Mouse (Mus musculus) heart, embryonic 15.5 days (tissue): ENCODE data around the gene Prps1. TPM values are rescaled to one million over a fixed set of nuclear protein-coding genes. Genes with fewer than 3 reads are reported as not detected.
"Not testable (repeated sequence)": the region's sequence is repeated elsewhere in the genome, so short reads cannot be mapped to it uniquely, and the experiment has no call there.

ENCODE experiments used
- ATAC-seq: fragments of 200-750 bp; cut with Nextera tagmentation; replicated peaks from 2 replicates; pipeline ENCODE4 v1.8.0; 2017; ENCODE audit warnings: low read depth, moderate TSS enrichment; ENCODE audit not compliant: insufficient number of reproducible peaks, insufficient read depth, low FRiP score
- H3K27ac ChIP-seq: fragments of 300-500 bp; sonication (generic); 2 replicates; pipeline ENCODE4 v1.5.1; 2015; ENCODE audit warnings: mild to moderate bottlenecking, inconsistent platforms
- H3K27me3 ChIP-seq: fragments of 300-500 bp; sonication (generic); 2 replicates; pipeline ENCODE4 v1.6.1; 2015; ENCODE audit warnings: inconsistent platforms
- H3K36me3 ChIP-seq: fragments of 300-500 bp; sonication (generic); 2 replicates; pipeline ENCODE4 v1.6.1; 2015; ENCODE audit warnings: mild to moderate bottlenecking, inconsistent platforms
- H3K4me1 ChIP-seq: fragments of 300-500 bp; sonication (generic); replicated peaks from 2 replicates; pipeline ENCODE4 v1.6.1; 2015; ENCODE audit warnings: inconsistent platforms
- H3K4me2 ChIP-seq: fragments of 300-500 bp; sonication (generic); 2 replicates; pipeline ENCODE4 v1.6.1; 2015; ENCODE audit warnings: inconsistent platforms, mild to moderate bottlenecking, moderate library complexity
- H3K4me3 ChIP-seq: fragments of 300-500 bp; sonication (generic); 2 replicates; pipeline ENCODE4 v1.5.1; 2015; ENCODE audit warnings: mild to moderate bottlenecking, inconsistent platforms
- H3K9ac ChIP-seq: fragments of 300-500 bp; sonication (generic); 2 replicates; pipeline ENCODE4 v1.6.1; 2015; ENCODE audit warnings: mild to moderate bottlenecking, inconsistent platforms
- H3K9me3 ChIP-seq: fragments of 300-500 bp; sonication (generic); replicated peaks from 2 replicates; pipeline ENCODE4 v1.6.1; 2016; ENCODE audit warnings: inconsistent platforms
- WGBS: fragments of 180-500 bp; shearing (Covaris S2); methylation state at CpG from one replicate; pipeline ENCODE4 v1.1.7; 2015; ENCODE audit warnings: mixed read lengths; 5-methylcytosine and 5-hydroxymethylcytosine counted together
- polyA plus RNA-seq: library from polyadenylated mRNA; unstranded; fragments of >200 nt; fragmentation: Nextera tagmentation; extraction: Ambion mirVana; gene quantifications from 2 replicates; pipeline ENCODE4 v1.2.1, GENCODE M21; 2015

Gene Prps1
- polyA plus RNA-seq, 1 experiment from 2014 or later, result 44.7 TPM

DNA sequence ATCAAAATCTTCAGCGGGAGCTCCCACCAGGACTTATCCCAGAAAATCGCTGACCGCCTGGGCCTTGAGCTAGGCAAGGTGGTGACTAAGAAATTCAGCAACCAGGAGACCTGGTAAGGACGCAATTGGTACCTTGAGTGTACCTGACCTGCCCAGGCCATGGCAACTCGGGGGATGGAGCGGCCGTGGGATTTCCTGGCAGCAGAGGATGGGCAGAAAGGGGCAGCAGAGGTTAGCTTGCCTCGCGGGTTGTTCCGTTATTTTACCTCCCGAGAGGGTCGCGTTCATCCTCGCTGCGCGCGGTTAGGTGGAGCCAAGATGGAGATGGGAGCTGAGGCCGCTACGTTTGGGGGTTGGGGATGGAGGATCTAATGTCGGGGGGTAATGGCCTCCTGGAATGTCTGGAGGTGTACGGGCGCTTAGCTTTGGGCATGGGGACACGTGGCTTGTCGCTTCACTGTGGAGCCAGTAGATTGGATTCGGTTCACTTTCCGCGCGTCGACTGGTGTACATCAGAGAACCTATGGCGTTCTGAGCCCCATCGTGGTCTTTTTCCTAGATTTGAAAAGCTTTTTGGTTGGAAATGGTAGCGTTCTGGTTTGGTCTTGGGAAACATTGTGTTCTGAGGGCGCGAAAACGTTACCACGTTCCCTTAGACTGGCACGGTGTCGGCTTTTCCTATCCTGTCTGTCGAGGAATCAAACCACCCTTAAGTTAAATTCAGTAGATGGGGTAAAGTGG is 508 bp downstream of the Prps1 start:
- H3K36me3 ChIP-seq, result no peaks in the 10 kb centered on the region
- no peak overlapping the region for H3K27ac ChIP-seq
- no peaks in the 10 kb centered on the region for H3K27me3 ChIP-seq
- peak overlapping the region; percentile 66 for H3K4me3 ChIP-seq
- H3K4me1 ChIP-seq, result no peaks in the 10 kb centered on the region
- WGBS, result 13% methylated on average over 39 of the region's 39 CpGs
- peak overlapping the region; percentile 52 for H3K9ac ChIP-seq
- 0 out of 2 replicates have a peak, but pooled peaks have one; percentile 14 for ATAC-seq
- peak overlapping the region; percentile 73 for H3K4me2 ChIP-seq
- H3K9me3 ChIP-seq, result no peaks in the 10 kb centered on the region

DNA sequence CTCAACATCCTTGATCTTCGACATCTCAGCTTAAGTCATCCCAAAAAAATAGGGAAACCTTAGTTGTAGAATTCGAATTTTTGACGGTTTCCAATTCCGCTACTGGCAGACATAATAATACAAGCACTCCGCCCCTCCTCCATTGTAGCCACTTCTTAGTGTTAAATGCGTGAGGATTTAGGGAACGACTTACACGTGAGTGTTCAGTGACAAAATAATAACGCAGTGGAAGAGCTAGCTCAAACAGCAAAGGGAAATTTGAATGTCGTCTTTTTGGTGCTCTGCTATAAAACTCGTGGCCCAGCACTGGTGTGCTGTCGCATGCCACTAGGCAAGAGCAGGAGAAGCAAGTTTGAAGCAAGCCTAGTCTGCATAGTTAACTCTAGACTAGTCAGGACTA is 1.1 kb downstream of the Prps1 start:
- Histone ChIP-seq H3K4me3 (peak overlapping the region; percentile 66), H3K4me1 (no peaks in the 10 kb centered on the region), H3K4me2 (peak overlapping the region; percentile 73), H3K27me3 (no peaks in the 10 kb centered on the region), H3K27ac (no peak overlapping the region), H3K36me3 (no peaks in the 10 kb centered on the region), H3K9ac (peak overlapping the region; percentile 52; the same call in 1 of the 2 replicates), H3K9me3 (no peaks in the 10 kb centered on the region)
- 25% methylated on average over 12 of the region's 12 CpGs for WGBS
- ATAC-seq, result no peak

DNA sequence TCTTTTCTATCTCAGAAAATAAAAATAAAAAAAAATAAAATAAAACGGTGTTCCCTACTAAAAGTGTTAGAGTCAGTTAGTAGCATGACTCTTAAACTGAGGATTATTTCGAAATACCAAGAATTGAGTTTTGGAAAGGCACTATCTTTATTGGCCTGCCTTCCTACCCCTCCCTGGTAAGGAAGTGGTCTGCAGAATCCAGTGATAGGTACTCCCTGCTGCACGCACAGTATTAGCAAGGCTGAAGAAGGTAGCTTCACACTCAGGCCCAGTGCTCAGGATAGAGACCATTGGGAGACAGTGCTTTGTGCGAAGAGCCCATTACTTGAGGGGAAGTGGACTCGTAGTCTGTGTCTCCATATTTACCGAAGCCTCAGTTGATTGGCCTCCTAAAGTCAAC is 21.8 kb downstream of the Prps1 start:
- H3K4me3 ChIP-seq, result no peak overlapping the region
- WGBS, result 85% methylated on average over 6 of the region's 6 CpGs
- no peaks in the 10 kb centered on the region for H3K9me3 ChIP-seq
- H3K36me3 ChIP-seq, result no peaks in the 10 kb centered on the region; the same call in 1 of the 2 replicates
- H3K4me1 ChIP-seq, result no peaks in the 10 kb centered on the region
- H3K27ac ChIP-seq, result no peak overlapping the region
- no peak overlapping the region for H3K9ac ChIP-seq
- no peak overlapping the region for H3K4me2 ChIP-seq
- no peak for ATAC-seq
- H3K27me3 ChIP-seq, result no peaks in the 10 kb centered on the region

DNA sequence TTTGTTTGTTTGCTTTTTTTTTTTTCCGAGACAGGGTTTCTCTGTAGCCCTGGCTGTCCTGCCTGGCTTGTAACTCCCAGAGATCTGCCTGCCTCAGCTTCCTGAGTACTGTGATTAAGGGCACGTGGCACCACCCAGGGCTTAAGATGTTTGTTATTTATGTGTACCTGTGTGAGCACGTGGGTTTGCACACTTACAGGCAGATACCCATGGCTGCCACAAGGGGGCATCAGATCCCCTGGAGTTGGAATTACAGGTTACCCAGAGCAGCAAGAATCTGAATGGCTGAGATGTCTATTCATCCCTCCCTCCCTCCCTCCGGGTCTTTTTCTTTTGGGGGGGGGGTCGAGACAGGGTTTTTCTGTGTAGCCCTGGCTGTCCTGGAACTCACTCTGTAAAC is 22.8 kb downstream of the Prps1 start:
- 46% methylated on average over 5 of the region's 5 CpGs for WGBS

DNA sequence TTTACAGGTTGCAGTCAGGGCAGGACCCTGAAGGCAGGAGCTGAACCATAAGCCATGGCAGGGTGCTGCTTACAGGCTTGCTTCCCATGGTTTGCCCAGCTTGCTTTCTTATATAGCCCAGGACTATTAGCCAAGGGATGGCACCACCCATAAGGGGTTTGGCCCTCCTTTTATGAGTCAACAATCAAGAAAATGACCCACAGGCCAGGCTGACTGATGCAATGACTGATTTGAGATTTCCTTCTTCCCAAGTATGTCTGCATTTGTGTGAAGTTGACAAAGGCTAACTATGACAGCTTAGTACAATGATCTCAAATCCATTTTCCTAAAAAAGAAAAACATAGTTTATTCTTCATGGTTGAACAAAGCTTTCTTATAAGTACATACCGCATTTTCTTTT is 32.8 kb downstream of the Prps1 start:
- H3K9ac ChIP-seq, result no peak overlapping the region
- no peak for ATAC-seq
- H3K27ac ChIP-seq, result no peak overlapping the region
- no peak overlapping the region for H3K4me2 ChIP-seq
- no peak overlapping the region for H3K4me3 ChIP-seq
- no peaks in the 10 kb centered on the region for H3K27me3 ChIP-seq
- H3K4me1 ChIP-seq, result 0 out of 2 replicates have a peak, but pooled peaks cover 2% of the 10 kb centered on the region
- H3K9me3 ChIP-seq, result no peaks in the 10 kb centered on the region
- H3K36me3 ChIP-seq, result no peaks in the 10 kb centered on the region
- WGBS, result 88% methylated on average over 1 of the region's 1 CpGs

More for the DNA sequence above, 22.8 kb downstream of the Prps1 start:
- Histone ChIP-seq H3K27ac (no peak overlapping the region), H3K4me1 (no peaks in the 10 kb centered on the region), H3K27me3 (no peaks in the 10 kb centered on the region), H3K4me2 (no peak overlapping the region), H3K9me3 (no peaks in the 10 kb centered on the region), H3K4me3 (no peak overlapping the region), H3K9ac (no peak overlapping the region), H3K36me3 (no peaks in the 10 kb centered on the region; the same call in 1 of the 2 replicates)
- ATAC-seq, result no peak

DNA sequence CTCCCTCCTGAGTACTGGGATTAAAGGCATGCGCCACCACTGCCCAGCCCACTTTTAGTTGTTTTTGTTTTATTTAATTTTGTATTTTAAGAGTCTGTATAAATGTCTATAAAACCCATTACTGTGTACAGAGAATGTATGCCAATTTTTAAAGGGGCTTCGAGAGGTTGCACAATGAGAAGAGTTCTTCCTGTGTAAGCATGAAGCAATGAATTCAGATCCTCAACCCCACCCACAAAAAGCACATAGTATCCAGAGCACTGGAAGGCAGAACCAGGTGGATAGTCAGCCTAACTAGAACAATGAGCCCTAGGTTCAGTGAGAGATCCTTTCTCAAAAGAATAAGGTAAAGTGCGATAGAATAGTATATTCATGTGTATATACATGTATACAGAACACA is 33.8 kb downstream of the Prps1 start:
- Histone ChIP-seq H3K27ac (no peak overlapping the region), H3K9me3 (no peaks in the 10 kb centered on the region), H3K9ac (no peak overlapping the region), H3K4me1 (0 out of 2 replicates have a peak, but pooled peaks cover 2% of the 10 kb centered on the region), H3K4me2 (no peak overlapping the region), H3K4me3 (no peak overlapping the region), H3K27me3 (no peaks in the 10 kb centered on the region), H3K36me3 (no peaks in the 10 kb centered on the region)
- 82% methylated on average over 3 of the region's 3 CpGs for WGBS
- no peak for ATAC-seq

DNA sequence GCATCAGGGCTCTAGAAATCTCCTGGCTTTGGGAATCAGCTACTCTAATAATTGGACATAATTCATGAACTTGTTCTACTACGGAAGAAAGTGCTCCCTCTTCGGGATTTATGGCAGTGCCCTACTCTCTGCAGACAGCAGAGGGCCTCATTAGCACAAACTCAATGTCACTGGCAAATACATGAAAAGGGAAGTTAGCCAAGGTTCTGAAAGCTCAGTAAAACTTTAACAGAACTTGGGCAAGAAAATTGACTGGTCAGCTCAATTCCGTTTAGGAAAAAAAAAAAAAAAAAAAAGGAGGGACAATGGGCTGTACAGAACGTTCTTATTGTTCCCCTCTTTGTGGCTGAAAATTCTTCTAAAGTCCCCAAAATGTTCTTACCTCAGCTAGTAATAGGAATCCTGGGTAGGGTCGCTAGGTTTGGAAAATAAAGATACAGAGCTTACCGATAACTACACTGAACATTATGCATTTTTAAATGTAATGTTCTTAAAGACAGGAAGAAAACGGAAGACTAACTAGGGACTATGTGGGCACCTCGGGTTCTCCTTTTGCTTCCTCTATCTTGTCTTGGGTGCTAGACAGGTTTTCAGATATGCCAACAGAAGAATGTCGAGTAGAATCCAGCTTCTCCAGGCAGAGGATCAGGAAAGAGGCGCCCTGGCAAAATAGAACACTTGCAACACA is 35.6 kb downstream of the Prps1 start:
- Histone ChIP-seq H3K4me1 (0 out of 2 replicates have a peak, but pooled peaks cover 2% of the 10 kb centered on the region), H3K4me2 (no peak overlapping the region), H3K27ac (no peak overlapping the region), H3K36me3 (no peaks in the 10 kb centered on the region), H3K27me3 (no peaks in the 10 kb centered on the region), H3K9me3 (no peaks in the 10 kb centered on the region), H3K4me3 (no peak overlapping the region), H3K9ac (no peak overlapping the region)
- no peak for ATAC-seq
- 45% methylated on average over 10 of the region's 10 CpGs for WGBS

DNA sequence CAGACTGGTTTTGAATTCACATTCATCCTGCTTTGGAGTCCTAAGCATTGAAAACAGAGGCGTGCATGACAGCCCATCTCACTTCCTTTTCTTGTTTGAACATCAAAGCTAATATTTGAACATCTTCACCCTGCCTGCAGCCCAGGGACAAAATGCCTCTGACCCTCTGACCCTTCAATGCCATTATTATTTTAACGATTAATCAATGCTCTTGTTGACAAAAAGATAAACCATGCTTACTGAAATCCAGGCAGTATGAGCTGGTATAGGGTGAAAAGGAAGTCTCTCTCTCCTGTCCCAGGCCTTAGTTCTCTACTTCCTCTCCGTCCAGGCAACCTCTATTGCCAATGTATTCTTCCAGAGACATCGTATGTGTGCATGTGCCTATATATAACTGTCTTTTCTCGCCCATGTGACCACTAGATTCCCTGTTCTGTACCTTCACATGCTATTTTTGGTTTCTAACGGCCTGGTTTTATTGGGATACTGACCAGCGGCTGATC is 37.2 kb downstream of the Prps1 start:
- no peak overlapping the region for H3K27ac ChIP-seq
- no peaks in the 10 kb centered on the region for H3K27me3 ChIP-seq
- H3K9ac ChIP-seq, result no peak overlapping the region
- no peak overlapping the region for H3K4me3 ChIP-seq
- 0 out of 2 replicates have a peak, but pooled peaks cover 2% of the 10 kb centered on the region for H3K4me1 ChIP-seq
- H3K9me3 ChIP-seq, result no peaks in the 10 kb centered on the region
- 45% methylated on average over 7 of the region's 7 CpGs for WGBS
- H3K4me2 ChIP-seq, result no peak overlapping the region
- no peak for ATAC-seq
- H3K36me3 ChIP-seq, result no peaks in the 10 kb centered on the region

DNA sequence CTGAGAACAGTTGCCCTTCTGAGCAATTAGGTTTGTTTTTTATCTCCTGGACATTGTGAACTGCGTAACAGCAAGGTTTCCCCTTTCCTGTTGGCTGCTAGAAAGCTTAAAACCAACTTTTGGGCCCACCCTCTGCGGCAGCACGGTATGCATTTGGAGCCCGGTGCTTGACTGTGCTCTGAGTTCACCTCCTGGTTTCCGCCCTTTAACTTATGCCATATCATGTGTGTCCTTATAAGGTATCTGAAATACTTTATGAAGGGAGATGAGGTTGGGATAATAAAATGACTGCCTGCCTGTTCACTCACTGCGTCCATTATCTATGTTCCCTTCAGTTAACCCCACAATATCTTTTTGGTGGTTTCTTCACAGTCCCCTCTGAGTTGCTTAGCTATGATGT is 37.8 kb downstream of the Prps1 start:
- no peak for ATAC-seq
- Histone ChIP-seq H3K27me3 (no peaks in the 10 kb centered on the region), H3K4me1 (0 out of 2 replicates have a peak, but pooled peaks cover 2% of the 10 kb centered on the region), H3K4me2 (no peak overlapping the region), H3K4me3 (no peak overlapping the region), H3K9ac (no peak overlapping the region), H3K36me3 (no peaks in the 10 kb centered on the region), H3K27ac (no peak overlapping the region), H3K9me3 (no peaks in the 10 kb centered on the region)
- 68% methylated on average over 6 of the region's 6 CpGs for WGBS

DNA sequence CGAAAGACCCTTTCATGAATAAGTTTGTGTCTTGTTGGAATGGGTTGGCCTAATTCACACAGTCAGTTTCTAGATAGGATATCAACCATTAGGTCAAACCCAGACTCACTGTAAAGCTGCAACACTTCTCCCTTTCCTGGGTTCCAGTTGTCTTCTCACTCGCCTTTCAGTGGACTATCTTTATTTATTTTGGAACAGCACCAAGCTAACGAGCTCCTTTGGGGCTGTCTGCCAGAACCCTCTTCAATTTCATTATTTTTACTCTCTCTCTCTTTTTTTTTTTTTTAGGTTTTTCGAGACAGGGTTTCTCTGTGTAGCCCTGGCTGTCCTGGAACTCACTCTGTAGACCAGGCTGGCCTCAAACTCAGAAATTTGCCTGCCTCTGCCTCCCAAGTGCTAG is 42.0 kb downstream of the Prps1 start:
- H3K4me1 ChIP-seq, H3K27ac ChIP-seq, H3K36me3 ChIP-seq, H3K4me2 ChIP-seq, H3K27me3 ChIP-seq, H3K4me3 ChIP-seq, ATAC-seq, H3K9me3 ChIP-seq, H3K9ac ChIP-seq: not testable (repeated sequence)
- 45% methylated on average over 4 of the region's 4 CpGs for WGBS

DNA sequence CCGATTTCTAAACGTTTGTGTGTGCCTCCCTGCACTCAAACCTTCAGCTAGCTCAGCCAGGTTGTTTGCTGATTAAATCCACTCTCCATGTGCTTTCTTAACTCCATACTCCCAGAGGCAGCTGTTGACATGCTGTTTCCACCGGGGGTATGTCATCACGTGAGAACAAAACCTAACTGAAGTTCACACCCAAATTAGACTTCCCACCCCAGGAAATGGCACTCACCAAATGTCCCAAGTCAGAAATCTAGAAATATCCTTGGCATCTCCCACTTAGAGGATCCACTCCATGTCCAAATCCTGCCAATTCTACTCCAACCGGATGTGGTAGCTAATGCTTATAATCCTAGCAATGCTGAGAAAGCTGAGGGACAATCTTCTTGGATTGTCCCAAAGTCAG is 43.9 kb downstream of the Prps1 start:
- Histone ChIP-seq H3K36me3 (no peaks in the 10 kb centered on the region), H3K4me1 (peaks cover 8% of the 10 kb centered on the region; the same call in 1 of the 2 replicates), H3K9me3 (no peaks in the 10 kb centered on the region), H3K4me3 (no peak overlapping the region), H3K27me3 (peaks cover 4% of the 10 kb centered on the region; the same call in 1 of the 2 replicates), H3K4me2 (no peak overlapping the region), H3K27ac (no peak overlapping the region), H3K9ac (no peak overlapping the region)
- ATAC-seq, result no peak
- 49% methylated on average over 5 of the region's 5 CpGs for WGBS
